Mouse (Mus musculus) cerebellum, postnatal 4 days (tissue): ENCODE results near the gene Prss40.
A peak's percentile ranks its signal among the peaks of the same experiment; 100 is the strongest.
"Not testable (repeated sequence)": the region's sequence is repeated elsewhere in the genome, so short reads cannot be mapped to it uniquely, and the experiment has no call there.

ENCODE experiments used
- DNase-seq, 2 experiments: peaks; one replicate each; pipeline ENCODE4 v3.0.0; 2022; ENCODE audit warnings: low spot score in 2 of 2, mixed read lengths in 1 of 2

Gene Prss40

GRCm38 (mm10) chr1:34535043-34535698, 25.6 kb downstream of the Prss40 start, which contains the start of gene Cfc1:
Gene Cfc1, plus strand, starts transcription at chr1:34535648.
- not testable (repeated sequence) for DNase-seq

GRCm38 (mm10) chr1:34534574-34534973, 26.2 kb downstream of the Prss40 start:
- DNase-seq = not testable (repeated sequence)

GRCm38 (mm10) chr1:34523647-34524046, 37.1 kb downstream of the Prss40 start:
- no peak for DNase-seq

GRCm38 (mm10) chr1:34522850-34523244, 37.9 kb downstream of the Prss40 start:
- DNase-seq = no peak

- DNase-seq = no peak
Measured at GRCm38 (mm10) chr1:34522205-34522849, 38.4 kb downstream of the Prss40 start.

GRCm38 (mm10) chr1:34518259-34518658, 42.5 kb downstream of the Prss40 start:
- DNase-seq = no peak

- not testable (repeated sequence) for DNase-seq
Measured at GRCm38 (mm10) chr1:34517797-34518196, 42.9 kb downstream of the Prss40 start.

GRCm38 (mm10) chr1:34517297-34517696, 43.4 kb downstream of the Prss40 start:
- DNase-seq = not testable (repeated sequence)

- DNase-seq = no peak
Measured at GRCm38 (mm10) chr1:34516595-34516994, 44.1 kb downstream of the Prss40 start.

GRCm38 (mm10) chr1:34513068-34513467, 47.7 kb downstream of the Prss40 start:
- no peak for DNase-seq

GRCm38 (mm10) chr1:34511027-34511426, 49.7 kb downstream of the Prss40 start:
- peak in 1 of 2 experiments; percentile 57 for DNase-seq

GRCm38 (mm10) chr1:34510575-34510981, 50.2 kb downstream of the Prss40 start:
- DNase-seq = no peak

- DNase-seq = no peak
Measured at GRCm38 (mm10) chr1:34507986-34508385, 52.8 kb downstream of the Prss40 start.

- DNase-seq = no peak
Measured at GRCm38 (mm10) chr1:34505970-34506551, 54.7 kb downstream of the Prss40 start.

- DNase-seq = no peak
Measured at GRCm38 (mm10) chr1:34505307-34505706, 55.4 kb downstream of the Prss40 start.

- DNase-seq = no peak
Measured at GRCm38 (mm10) chr1:34502991-34503390, 57.8 kb downstream of the Prss40 start.
